Mouse (Mus musculus): ENCODE data around the gene 1810043G02Rik. TPM values are rescaled to one million over a fixed set of nuclear protein-coding genes. Genes with fewer than 3 reads are reported as not detected.

Gene 1810043G02Rik
- polyA plus RNA-seq, 1 experiment from 2014 or later: 32.1 TPM

GRCm38 (mm10) chr10:78028129-78028528, 49.8 kb downstream of the 1810043G02Rik start:
- Histone ChIP-seq H3K4me2 (no peak overlapping the region), H3K4me1 (no peaks in the 10 kb centered on the region), H3K27me3 (no peaks in the 10 kb centered on the region), H3K36me3 (no peaks in the 10 kb centered on the region), H3K9ac (no peak overlapping the region), H3K9me3 (replicated peaks) (no peaks in the 10 kb centered on the region), H3K27ac (no peak overlapping the region), H3K4me3 (replicated peaks) (no peak overlapping the region)
- ATAC-seq (replicated peaks; ENCODE audit: low FRiP score): peak; percentile 62
- WGBS: 5% methylated on average over 5 of the region's 5 CpGs

GRCm38 (mm10) chr10:78029080-78029479, 50.8 kb downstream of the 1810043G02Rik start:
- H3K9ac ChIP-seq: no peak overlapping the region
- no peaks in the 10 kb centered on the region for H3K4me1 ChIP-seq
- H3K27ac ChIP-seq: no peak overlapping the region
- H3K9me3 ChIP-seq (replicated peaks): no peaks in the 10 kb centered on the region
- no peak for ATAC-seq (replicated peaks; ENCODE audit: low FRiP score)
- 89% methylated on average over 1 of the region's 1 CpGs for WGBS
- no peak overlapping the region for H3K4me3 ChIP-seq (replicated peaks)
- no peaks in the 10 kb centered on the region for H3K36me3 ChIP-seq
- no peaks in the 10 kb centered on the region for H3K27me3 ChIP-seq
- H3K4me2 ChIP-seq: no peak overlapping the region

GRCm38 (mm10) chr10:78031987-78032386, 53.7 kb downstream of the 1810043G02Rik start:
- Histone ChIP-seq H3K9me3 (replicated peaks) (no peaks in the 10 kb centered on the region), H3K9ac (no peak overlapping the region), H3K27ac (no peak overlapping the region), H3K4me2 (no peak overlapping the region), H3K27me3 (0 out of 2 replicates have a peak, but pooled peaks cover 3% of the 10 kb centered on the region), H3K4me1 (no peaks in the 10 kb centered on the region), H3K4me3 (replicated peaks) (no peak overlapping the region), H3K36me3 (no peaks in the 10 kb centered on the region)
- 80% methylated on average over 2 of the region's 2 CpGs for WGBS
- no peak for ATAC-seq (replicated peaks; ENCODE audit: low FRiP score)

Other genes with a start within 250 kb of the 1810043G02Rik start
- not detected in 2 replicates for gene Gm18596, start 235.9 kb upstream of the 1810043G02Rik start, polyA plus RNA-seq (2015; fragmentation: Nextera tagmentation; extraction: Ambion mirVana)
- gene Gm9736, start 227.2 kb upstream of the 1810043G02Rik start, polyA plus RNA-seq (2015; fragmentation: Nextera tagmentation; extraction: Ambion mirVana): not detected in 2 replicates
- gene Gm3233, start 218.8 kb upstream of the 1810043G02Rik start, polyA plus RNA-seq (2015; fragmentation: Nextera tagmentation; extraction: Ambion mirVana): not detected in 2 replicates
- gene Gm3238, start 207.2 kb upstream of the 1810043G02Rik start, polyA plus RNA-seq (2015; fragmentation: Nextera tagmentation; extraction: Ambion mirVana): not detected in 2 replicates
- gene Gm7138, start 201.6 kb upstream of the 1810043G02Rik start, polyA plus RNA-seq (2015; fragmentation: Nextera tagmentation; extraction: Ambion mirVana): not detected in 2 replicates
- gene Gm3250, start 196.0 kb upstream of the 1810043G02Rik start, polyA plus RNA-seq (2015; fragmentation: Nextera tagmentation; extraction: Ambion mirVana): not detected in 2 replicates
- gene Gm7137, start 190.3 kb upstream of the 1810043G02Rik start, polyA plus RNA-seq (2015; fragmentation: Nextera tagmentation; extraction: Ambion mirVana): not detected in 2 replicates
- not detected in 2 replicates for gene Gm9639, start 183.4 kb upstream of the 1810043G02Rik start, polyA plus RNA-seq (2015; fragmentation: Nextera tagmentation; extraction: Ambion mirVana)
- gene Gm19668, start 179.4 kb upstream of the 1810043G02Rik start, polyA plus RNA-seq (2015; fragmentation: Nextera tagmentation; extraction: Ambion mirVana): not detected in 2 replicates
- gene Gm9507, start 166.7 kb upstream of the 1810043G02Rik start, polyA plus RNA-seq (2015; fragmentation: Nextera tagmentation; extraction: Ambion mirVana): not detected in 2 replicates
- gene Gm2696, start 163.8 kb upstream of the 1810043G02Rik start, polyA plus RNA-seq (2015; fragmentation: Nextera tagmentation; extraction: Ambion mirVana): not detected in 2 replicates
- not detected in 2 replicates for gene Krtap10-4, start 151.4 kb upstream of the 1810043G02Rik start, polyA plus RNA-seq (2015; fragmentation: Nextera tagmentation; extraction: Ambion mirVana)
- not detected in 2 replicates for gene Krtap10-10, start 142.6 kb upstream of the 1810043G02Rik start, polyA plus RNA-seq (2015; fragmentation: Nextera tagmentation; extraction: Ambion mirVana)
- not detected in 2 replicates for gene Gm36176, start 131.7 kb upstream of the 1810043G02Rik start, polyA plus RNA-seq (2015; fragmentation: Nextera tagmentation; extraction: Ambion mirVana)
- gene Gm10318, start 125.7 kb upstream of the 1810043G02Rik start, polyA plus RNA-seq (2015; fragmentation: Nextera tagmentation; extraction: Ambion mirVana): not detected in 2 replicates
- not detected in 2 replicates for gene Gm3285, start 116.5 kb upstream of the 1810043G02Rik start, polyA plus RNA-seq (2015; fragmentation: Nextera tagmentation; extraction: Ambion mirVana)
- 3.8 and 4.8 TPM in 2 replicates for gene Lrrc3, start 76.0 kb upstream of the 1810043G02Rik start, polyA plus RNA-seq (2015; fragmentation: Nextera tagmentation; extraction: Ambion mirVana)
- 0.32 and 0.97 TPM in 2 replicates for gene Trpm2, start 8.0 kb upstream of the 1810043G02Rik start, polyA plus RNA-seq (2015; fragmentation: Nextera tagmentation; extraction: Ambion mirVana)
- gene Pfkl, start 31.6 kb downstream of the 1810043G02Rik start, polyA plus RNA-seq (2015; fragmentation: Nextera tagmentation; extraction: Ambion mirVana): 149 and 164 TPM in 2 replicates
- 0.68 and 1.1 TPM in 2 replicates for gene Dnmt3l, start 63.4 kb downstream of the 1810043G02Rik start, polyA plus RNA-seq (2015; fragmentation: Nextera tagmentation; extraction: Ambion mirVana)
- 1.6 TPM in 2 replicates for gene Aire, start 65.1 kb downstream of the 1810043G02Rik start, polyA plus RNA-seq (2015; fragmentation: Nextera tagmentation; extraction: Ambion mirVana)
- 5.6 and 7.1 TPM in 2 replicates for gene Icosl, start 90.8 kb downstream of the 1810043G02Rik start, polyA plus RNA-seq (2015; fragmentation: Nextera tagmentation; extraction: Ambion mirVana)
- 43.2 TPM in 2 replicates for gene D10Jhu81e, start 191.3 kb downstream of the 1810043G02Rik start, polyA plus RNA-seq (2015; fragmentation: Nextera tagmentation; extraction: Ambion mirVana)
- 21.7 and 22.6 TPM in 2 replicates for gene Pwp2, start 206.6 kb downstream of the 1810043G02Rik start, polyA plus RNA-seq (2015; fragmentation: Nextera tagmentation; extraction: Ambion mirVana)